Mouse (Mus musculus) activated CD4-positive, CD25-positive, alpha-beta regulatory T cell, adult 4 months (primary cell): ENCODE results near the gene Dapk3. TPM values are rescaled to one million over a fixed set of nuclear protein-coding genes. Genes with fewer than 3 reads are reported as not detected.
"Not testable (repeated sequence)": the region's sequence is repeated elsewhere in the genome, so short reads cannot be mapped to it uniquely, and the experiment has no call there.

Experiments
- ATAC-seq: one replicate; pipeline ENCODE4 v1.8.0; 2017
- polyA plus RNA-seq, 2 experiments: library from polyadenylated mRNA; unstranded; fragments of 100-300 nt; shearing (Covaris generic); gene quantifications; one replicate each; pipeline ENCODE4 v1.2.1; 2017

Gene Dapk3
- polyA plus RNA-seq, 2 experiments from 2014 or later = 4.1 to 4.9 TPM

- no peak for ATAC-seq
Measured at GRCm38 (mm10) chr10:81146296-81146695, 36.5 kb upstream of the Dapk3 start.

GRCm38 (mm10) chr10:81151261-81151660, 31.5 kb upstream of the Dapk3 start:
- no peak for ATAC-seq

DNA sequence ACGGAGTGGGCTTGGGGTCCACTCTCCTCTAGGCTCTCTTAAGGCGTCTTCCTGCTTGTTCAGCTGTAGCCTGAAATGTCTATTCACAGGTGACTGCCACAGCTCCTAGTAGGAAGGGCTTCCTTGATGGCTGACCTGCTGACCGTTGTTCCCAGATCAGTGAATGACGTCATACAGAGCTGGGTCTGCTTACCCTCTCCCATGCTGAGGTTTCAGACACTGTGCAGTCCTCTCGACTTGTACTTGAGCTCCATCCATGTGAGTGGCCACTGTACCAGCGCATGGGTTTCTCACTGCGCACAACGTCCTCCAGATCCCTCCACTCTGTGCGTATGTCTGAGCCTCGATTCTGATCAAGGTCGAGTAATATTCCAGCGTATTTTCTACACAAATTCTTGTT, 30.2 kb upstream of the Dapk3 start:
- no peak for ATAC-seq

- ATAC-seq = no peak
Measured at GRCm38 (mm10) chr10:81154313-81154712, 28.5 kb upstream of the Dapk3 start.

GRCm38 (mm10) chr10:81154736-81155135, 28.1 kb upstream of the Dapk3 start:
- ATAC-seq = no peak

DNA sequence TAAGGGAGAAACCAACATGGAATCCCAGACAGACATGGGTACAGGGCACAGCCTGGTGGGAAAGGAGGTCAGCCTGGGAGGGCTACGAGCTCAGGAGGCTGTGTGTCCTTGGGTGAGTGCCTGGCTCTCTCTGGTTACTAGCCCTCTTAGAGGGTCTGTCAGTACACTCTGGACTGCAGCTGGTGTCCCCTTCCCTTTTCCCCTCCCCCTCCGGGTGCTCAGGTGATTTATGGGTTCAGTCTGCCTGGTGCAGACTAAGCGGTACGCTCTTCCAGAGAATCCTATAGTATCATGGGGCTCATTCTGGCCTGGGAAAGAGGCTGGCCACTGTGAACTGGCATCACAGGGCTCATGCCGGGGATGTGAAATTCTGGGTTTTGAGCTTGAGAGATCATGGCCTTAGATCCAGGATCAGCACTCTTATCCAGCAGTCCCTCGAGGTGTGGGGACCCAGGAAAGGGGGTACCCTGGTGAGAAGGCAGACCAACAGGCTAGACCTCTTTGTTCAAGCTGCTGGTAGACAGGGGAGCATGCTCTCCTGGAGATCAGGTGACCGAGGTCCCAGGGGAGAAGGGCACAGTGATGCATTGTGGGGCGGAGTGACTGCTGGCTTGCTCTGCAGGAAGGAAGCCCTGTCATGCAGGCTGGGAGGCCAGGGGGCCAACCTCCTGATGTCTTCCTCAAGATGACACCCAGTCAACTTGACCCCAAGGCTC, 21.0 kb upstream of the Dapk3 start:
- ATAC-seq = no peak

DNA sequence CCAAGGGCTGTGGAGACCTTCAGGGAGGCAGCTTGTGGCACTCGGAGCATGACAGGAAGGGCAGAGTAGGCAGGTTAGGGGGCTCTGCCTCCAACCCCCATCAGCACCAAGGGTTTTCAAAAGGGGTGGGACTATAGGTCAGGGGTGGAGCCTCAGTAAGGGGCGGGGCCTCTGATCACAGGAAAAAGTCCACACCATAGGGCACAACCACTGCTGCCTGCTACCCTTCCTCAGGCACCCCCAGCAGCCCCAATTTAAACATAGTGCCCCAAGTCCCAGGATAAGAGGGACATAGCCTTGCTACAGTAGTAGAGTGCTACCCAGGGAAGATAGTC, 20.5 kb upstream of the Dapk3 start:
- ATAC-seq = no peak

- ATAC-seq = no peak
Measured at GRCm38 (mm10) chr10:81165118-81165517, 17.7 kb upstream of the Dapk3 start.

DNA sequence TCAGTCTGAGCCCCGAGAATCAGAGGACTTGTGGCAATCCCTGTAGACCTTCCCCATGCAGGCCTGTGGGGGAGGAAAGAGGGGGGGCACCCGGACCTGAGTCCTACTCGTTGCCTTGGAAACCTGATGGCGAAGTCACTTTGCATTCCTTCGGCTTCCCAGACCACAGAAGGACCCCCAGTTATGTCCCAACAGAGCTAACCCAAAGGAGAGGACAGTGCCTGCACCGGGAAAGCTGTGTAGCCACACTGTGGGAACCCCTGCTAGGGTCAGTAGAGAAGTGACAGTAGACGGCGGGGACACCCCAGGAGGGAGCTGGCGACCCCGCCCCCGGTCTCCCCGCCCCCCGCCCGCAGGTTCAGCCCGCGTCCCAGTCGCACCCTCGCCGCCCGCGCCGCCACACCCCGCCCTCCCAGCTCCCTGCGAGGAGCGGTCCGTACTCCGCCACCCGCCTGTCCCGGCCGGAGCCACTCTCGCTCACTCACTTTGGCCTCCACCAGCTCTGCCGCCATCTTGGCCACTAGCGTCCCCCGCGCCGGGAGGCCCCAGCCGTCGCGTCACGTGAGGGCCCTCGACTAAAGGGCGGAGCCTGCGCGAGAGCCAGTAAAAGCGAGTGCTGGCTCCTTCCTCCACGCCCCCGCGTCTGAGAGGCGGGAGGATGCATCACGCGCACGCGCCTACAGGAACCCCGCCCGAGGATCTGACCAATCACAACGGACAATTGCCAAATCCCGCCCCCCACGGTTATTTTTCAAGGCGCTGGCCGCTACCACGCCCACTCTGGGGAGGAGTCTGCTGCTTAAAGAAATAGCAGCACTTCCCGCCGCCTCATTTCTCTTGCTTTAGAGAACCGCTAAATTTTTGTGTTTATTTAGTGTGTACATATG, 15.4 kb upstream of the Dapk3 start, which contains the start of gene Pias4:
Pias4 (minus strand) TSS at position 724 of the 887 bp plus-strand sequence.
- peak; percentile 69 for ATAC-seq

DNA sequence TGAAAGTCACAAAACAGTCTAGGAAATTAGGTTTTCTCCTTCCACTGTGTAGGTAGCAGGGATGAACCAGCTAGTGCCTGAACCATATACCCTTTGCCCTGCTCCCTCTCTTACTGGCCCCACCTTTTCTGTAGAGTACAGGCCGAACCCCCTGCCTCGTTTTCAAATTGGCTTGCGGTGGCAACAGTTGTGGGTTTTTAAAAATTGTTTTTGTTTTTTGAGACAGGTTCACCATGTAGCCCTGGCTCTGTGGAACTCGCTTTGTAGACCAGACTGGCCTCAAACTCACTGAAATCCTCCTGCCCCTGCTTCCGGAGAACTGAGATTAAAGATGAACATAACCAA, 14.7 kb upstream of the Dapk3 start:
- peak; percentile 32 for ATAC-seq

- ATAC-seq = peak; percentile 41
Measured at GRCm38 (mm10) chr10:81168521-81169244, 14.1 kb upstream of the Dapk3 start.

GRCm38 (mm10) chr10:81169411-81169900, 13.3 kb upstream of the Dapk3 start:
- ATAC-seq = peak; percentile 36

DNA sequence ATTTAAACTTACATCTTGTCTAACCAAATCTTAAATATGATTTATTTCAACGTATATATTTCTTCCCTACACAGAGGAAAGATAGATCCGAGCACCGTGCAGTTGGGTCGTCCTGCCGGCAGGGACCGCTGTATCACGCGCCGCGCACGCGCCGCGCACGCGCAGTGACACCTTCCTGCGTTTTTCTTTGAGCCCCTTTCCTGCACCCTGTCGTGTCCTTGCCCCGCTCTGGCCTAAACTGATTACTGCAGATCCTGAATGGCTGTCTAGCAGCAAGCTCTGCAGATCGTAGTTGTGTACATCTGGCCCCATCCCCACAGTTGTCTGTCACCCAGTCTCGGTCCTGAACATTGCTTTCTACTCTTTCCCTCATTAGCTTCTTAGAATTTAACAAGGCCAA, 9.7 kb upstream of the Dapk3 start:
- peak; percentile 24 for ATAC-seq

GRCm38 (mm10) chr10:81174617-81175344, 8.0 kb upstream of the Dapk3 start:
- ATAC-seq = peak; percentile 47

GRCm38 (mm10) chr10:81175345-81175701, 7.5 kb upstream of the Dapk3 start:
- ATAC-seq = not testable (repeated sequence)

DNA sequence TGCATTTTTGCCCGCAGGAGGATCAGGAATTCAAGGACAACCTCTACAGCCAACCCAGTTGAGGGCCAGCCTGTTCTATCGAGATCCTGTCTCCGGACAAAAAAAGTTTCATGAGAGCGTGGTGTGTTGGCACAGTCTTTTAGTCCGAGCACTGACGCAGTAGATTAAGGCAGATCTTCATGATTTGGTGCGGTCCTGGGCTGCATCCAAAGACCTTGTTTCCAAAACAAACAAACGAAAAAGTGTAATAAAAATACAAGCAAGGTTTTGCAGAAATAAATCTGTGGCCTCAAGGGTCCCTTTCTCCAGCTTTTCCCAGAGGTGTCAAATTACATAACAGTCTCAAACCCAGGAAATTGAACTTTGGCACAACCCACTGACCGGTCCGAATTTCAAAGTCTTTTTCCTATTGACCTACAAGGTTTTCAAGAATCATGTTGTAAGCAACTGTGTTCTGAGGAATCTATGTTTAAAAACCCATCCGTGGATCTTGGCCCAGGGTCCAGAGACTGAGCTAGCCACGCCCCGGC, 6.8 kb upstream of the Dapk3 start:
- no peak for ATAC-seq

- peak; percentile 60 for ATAC-seq
Measured at GRCm38 (mm10) chr10:81176466-81177271, 6.1 kb upstream of the Dapk3 start, which contains the start of gene Eef2. Gene Eef2, plus strand, starts transcription at chr10:81176631.

DNA sequence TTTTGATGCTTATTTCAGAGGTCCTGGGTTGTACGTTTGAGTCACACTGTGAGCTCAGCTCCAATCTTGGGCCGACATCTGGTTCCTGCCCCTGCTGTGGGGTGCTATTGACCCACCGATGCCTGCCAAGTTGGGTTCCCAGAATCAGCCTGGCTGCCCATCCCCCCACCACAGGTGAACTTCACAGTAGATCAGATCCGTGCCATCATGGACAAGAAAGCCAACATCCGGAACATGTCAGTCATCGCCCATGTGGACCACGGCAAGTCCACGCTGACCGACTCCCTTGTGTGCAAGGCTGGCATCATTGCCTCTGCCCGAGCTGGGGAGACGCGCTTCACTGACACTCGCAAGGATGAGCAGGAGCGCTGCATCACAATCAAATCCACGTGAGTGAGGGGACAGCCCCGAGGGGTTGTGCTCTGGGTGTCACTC, 5.3 kb upstream of the Dapk3 start:
- no peak for ATAC-seq

DNA sequence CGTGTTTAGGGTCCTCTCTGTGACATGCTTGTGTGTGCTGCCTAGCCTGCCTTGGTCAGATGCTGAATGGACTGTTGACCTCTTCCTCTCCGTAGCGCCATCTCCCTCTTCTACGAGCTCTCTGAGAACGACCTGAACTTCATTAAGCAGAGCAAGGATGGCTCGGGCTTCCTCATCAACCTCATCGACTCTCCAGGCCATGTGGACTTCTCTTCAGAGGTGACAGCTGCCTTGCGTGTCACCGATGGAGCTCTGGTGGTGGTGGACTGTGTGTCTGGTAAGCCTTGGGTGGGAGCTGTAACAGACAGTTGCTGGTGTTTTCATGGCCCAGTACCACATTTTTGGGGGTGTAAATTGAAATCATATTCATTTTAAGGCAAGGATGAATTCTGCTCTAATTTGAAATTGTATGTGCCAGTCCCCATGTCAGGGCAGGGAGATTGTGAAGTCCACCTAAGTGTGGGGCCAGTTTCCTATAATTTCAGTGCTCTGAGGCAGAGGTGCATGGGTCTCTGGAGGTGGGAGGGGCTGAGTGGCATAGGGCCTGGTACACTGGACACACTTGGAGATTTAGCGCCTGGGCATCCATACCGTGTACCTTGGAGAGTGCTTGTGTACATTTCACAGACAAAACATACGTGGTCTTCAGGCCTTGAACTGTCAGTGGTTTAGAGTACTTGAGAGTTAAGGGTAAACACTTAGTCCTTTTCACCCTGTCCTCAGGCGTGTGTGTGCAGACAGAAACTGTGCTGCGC, 4.7 kb upstream of the Dapk3 start:
- no peak for ATAC-seq

GRCm38 (mm10) chr10:81178927-81179326, 3.9 kb upstream of the Dapk3 start:
- no peak for ATAC-seq
